Mouse (Mus musculus): ENCODE measurements around the gene Cmah. TPM values are rescaled to one million over a fixed set of nuclear protein-coding genes. Genes with fewer than 3 reads are reported as not detected.
A peak's percentile ranks its signal among the peaks of the same experiment; 100 is the strongest.
"Not testable (repeated sequence)": the region's sequence is repeated elsewhere in the genome, so short reads cannot be mapped to it uniquely, and the experiment has no call there.

Gene Cmah
- total RNA-seq, 2 experiments from 2014 or later = 2.6 to 5.9 TPM

- 0 out of 2 replicates have a peak, but pooled peaks have one; percentile 49 for ATAC-seq (replicated peaks; ENCODE audit: low FRiP score, poor library complexity, severe bottlenecking)
Observed at GRCm38 (mm10) chr13:24338343-24338861, 11.2 kb downstream of the Cmah start.

- no peak for ATAC-seq (replicated peaks; ENCODE audit: low FRiP score, poor library complexity, severe bottlenecking)
Observed at GRCm38 (mm10) chr13:24339907-24340306, 12.7 kb downstream of the Cmah start.

- no peak for ATAC-seq (replicated peaks; ENCODE audit: low FRiP score, poor library complexity, severe bottlenecking)
Observed at GRCm38 (mm10) chr13:24340462-24340861, 13.3 kb downstream of the Cmah start.

- no peak for ATAC-seq (replicated peaks; ENCODE audit: low FRiP score, poor library complexity, severe bottlenecking)
Observed at GRCm38 (mm10) chr13:24342091-24342490, 14.9 kb downstream of the Cmah start.

- ATAC-seq (replicated peaks; ENCODE audit: low FRiP score, poor library complexity, severe bottlenecking) = no peak
Observed at GRCm38 (mm10) chr13:24353004-24353403, 25.8 kb downstream of the Cmah start.

- ATAC-seq (replicated peaks; ENCODE audit: low FRiP score, poor library complexity, severe bottlenecking) = no peak
Observed at GRCm38 (mm10) chr13:24354751-24355150, 27.5 kb downstream of the Cmah start.

- no peak for ATAC-seq (replicated peaks; ENCODE audit: low FRiP score, poor library complexity, severe bottlenecking)
Observed at GRCm38 (mm10) chr13:24359181-24359580, 32.0 kb downstream of the Cmah start.

- no peak for ATAC-seq (replicated peaks; ENCODE audit: low FRiP score, poor library complexity, severe bottlenecking)
Observed at GRCm38 (mm10) chr13:24365191-24365590, 38.0 kb downstream of the Cmah start.

- no peak for ATAC-seq (replicated peaks; ENCODE audit: low FRiP score, poor library complexity, severe bottlenecking)
Observed at GRCm38 (mm10) chr13:24372893-24373599, 45.8 kb downstream of the Cmah start.

GRCm38 (mm10) chr13:24374606-24375005, 47.4 kb downstream of the Cmah start:
- not testable (repeated sequence) for ATAC-seq (replicated peaks; ENCODE audit: low FRiP score, poor library complexity, severe bottlenecking)

GRCm38 (mm10) chr13:24375320-24376203, 48.4 kb downstream of the Cmah start:
- ATAC-seq (replicated peaks; ENCODE audit: low FRiP score, poor library complexity, severe bottlenecking) = no peak

GRCm38 (mm10) chr13:24380713-24381112, 53.5 kb downstream of the Cmah start:
- no peak for ATAC-seq (replicated peaks; ENCODE audit: low FRiP score, poor library complexity, severe bottlenecking)

- ATAC-seq (replicated peaks; ENCODE audit: low FRiP score, poor library complexity, severe bottlenecking) = no peak
Observed at GRCm38 (mm10) chr13:24383885-24384284, 56.7 kb downstream of the Cmah start.

- ATAC-seq (replicated peaks; ENCODE audit: low FRiP score, poor library complexity, severe bottlenecking) = no peak
Observed at GRCm38 (mm10) chr13:24391892-24392291, 64.7 kb downstream of the Cmah start.

- no peak for ATAC-seq (replicated peaks; ENCODE audit: low FRiP score, poor library complexity, severe bottlenecking)
Observed at GRCm38 (mm10) chr13:24392655-24393054, 65.5 kb downstream of the Cmah start.

- ATAC-seq (replicated peaks; ENCODE audit: low FRiP score, poor library complexity, severe bottlenecking) = no peak
Observed at GRCm38 (mm10) chr13:24393055-24393454, 65.9 kb downstream of the Cmah start.

GRCm38 (mm10) chr13:24395815-24396214, 68.6 kb downstream of the Cmah start:
- ATAC-seq (replicated peaks; ENCODE audit: low FRiP score, poor library complexity, severe bottlenecking) = no peak

- no peak for ATAC-seq (replicated peaks; ENCODE audit: low FRiP score, poor library complexity, severe bottlenecking)
Observed at GRCm38 (mm10) chr13:24397181-24397580, 70.0 kb downstream of the Cmah start.

GRCm38 (mm10) chr13:24398488-24398887, 71.3 kb downstream of the Cmah start:
- ATAC-seq (replicated peaks; ENCODE audit: low FRiP score, poor library complexity, severe bottlenecking) = no peak

GRCm38 (mm10) chr13:24401821-24402220, 74.6 kb downstream of the Cmah start:
- not testable (repeated sequence) for ATAC-seq (replicated peaks; ENCODE audit: low FRiP score, poor library complexity, severe bottlenecking)

GRCm38 (mm10) chr13:24403054-24403453, 75.8 kb downstream of the Cmah start:
- ATAC-seq (replicated peaks; ENCODE audit: low FRiP score, poor library complexity, severe bottlenecking) = no peak
